Mouse (Mus musculus): ENCODE results near the gene Hoxb8. TPM values are rescaled to one million over a fixed set of nuclear protein-coding genes. Genes with fewer than 3 reads are reported as not detected.

Hoxb8 gene
- polyA plus RNA-seq, 1 experiment, result not detected

- TF ChIP-seq GATA1 (IDR thresholded peaks at IDR 0.05; ENCODE audit: low read length), result no peak
Observed at GRCm38 (mm10) chr11:96289837-96290236, 8.1 kb downstream of the Hoxb8 start.

DNA sequence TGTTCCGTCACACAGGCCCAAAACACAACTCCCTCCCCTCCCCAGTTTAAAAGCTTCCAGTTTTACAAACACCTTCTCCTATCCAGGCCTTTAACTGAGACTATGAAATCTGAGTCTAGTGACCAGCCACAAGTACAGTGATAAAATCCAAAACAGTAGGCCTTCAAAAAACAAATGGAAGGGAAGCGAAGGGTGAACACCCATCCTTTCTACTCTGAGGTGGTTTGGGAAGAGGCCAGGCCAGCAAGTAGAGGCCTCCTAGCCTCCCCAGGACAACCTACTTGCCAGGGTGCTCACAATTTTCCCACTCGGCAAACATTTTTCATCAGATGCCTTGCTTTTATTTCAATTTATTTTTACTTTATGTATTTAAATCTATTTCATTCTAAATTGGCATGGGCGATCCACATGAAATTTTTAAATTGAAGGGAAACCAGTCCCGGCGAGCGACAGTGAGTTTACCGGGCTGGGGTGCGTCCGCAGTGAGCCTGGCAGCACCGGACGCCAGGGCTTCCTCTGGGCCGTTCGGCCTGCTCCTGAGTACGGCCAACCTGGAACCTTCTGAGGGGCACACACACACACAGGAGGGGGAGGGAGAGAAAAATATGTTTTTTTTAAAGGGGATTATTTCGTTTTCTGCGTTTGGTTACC, 9.1 kb downstream of the Hoxb8 start:
- TF ChIP-seq GATA1 (IDR thresholded peaks at IDR 0.05; ENCODE audit: low read length), result no peak

DNA sequence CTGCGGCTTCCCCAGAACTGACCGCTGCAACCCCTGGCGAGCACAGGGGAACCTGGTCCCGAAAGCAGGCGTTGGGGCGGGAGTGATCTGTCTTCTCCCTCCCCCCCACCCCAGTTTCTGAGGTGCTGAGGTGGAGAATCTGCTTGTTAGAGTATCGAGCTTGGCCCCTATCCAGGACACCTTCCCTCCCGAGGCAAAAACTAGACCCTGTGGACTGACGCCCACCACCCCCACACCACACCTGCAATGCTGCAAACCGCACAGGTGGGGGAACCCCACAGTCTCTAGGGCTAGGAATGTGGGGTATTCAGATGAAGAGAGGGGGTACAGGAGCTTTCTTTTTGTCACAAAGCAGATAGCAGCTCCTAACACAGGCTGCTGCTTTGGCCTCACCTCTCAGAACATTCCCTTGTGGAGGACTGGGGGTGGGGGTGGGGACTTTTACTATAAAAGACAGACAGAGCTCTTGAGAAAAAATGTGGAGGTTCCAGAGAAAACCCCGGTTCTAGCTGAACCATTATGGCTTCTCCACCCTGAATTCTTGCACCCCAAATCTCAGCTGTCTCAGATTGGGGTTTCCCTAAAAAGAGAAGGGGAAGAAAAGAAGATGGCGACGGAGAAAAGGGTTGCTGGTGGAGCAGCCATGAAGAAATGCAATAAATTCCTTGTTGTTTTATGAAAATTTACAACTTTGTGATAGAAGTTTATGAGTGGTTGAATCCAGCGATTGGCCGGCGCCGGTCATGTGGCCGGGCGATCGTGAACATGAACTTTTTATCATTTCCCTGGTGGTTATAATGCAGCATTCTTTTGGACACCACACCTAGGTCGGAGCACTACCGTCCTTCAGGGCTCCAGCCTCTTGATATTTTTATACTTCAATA, 10.2 kb downstream of the Hoxb8 start, which contains the start of gene Hoxb6:
Hoxb6 (plus strand) TSS at position 796 of the 884 bp plus-strand sequence.
- no peak for TF ChIP-seq GATA1 (IDR thresholded peaks at IDR 0.05; ENCODE audit: low read length)

DNA sequence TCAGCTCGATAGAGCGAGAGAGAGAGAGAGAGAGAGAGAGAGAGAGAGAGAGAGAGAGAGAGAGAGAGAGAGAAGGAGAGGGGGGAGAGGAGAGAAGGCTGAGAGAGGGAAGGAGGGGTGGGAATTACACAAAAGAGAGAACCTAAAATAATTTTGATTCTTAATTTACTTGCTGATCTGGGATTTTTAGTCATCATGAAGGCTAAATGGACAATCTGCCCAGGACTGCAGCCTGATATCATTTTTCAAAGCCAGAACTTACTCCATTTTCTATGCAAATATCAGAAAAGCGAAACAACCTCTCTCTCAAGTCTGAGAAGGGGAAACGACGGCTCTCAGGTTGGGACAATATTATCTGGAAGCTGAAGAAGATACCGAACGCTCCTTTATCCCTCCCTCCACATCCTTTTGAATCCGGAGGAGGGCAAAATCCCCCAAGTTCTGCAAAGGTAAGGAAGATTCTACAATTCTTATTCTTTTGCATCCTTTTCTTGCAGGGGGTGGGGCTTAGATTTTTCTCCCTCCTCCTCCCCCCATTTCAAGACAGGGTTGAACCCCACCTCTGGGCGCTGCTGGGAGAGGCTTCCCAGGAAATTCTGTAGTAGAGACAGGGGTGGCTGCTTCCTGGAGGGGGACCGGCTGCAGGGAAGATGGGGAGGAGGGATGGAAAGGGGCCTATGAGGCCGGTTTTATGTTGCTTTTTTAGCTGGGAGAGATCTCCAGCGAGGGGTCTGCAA, 11.0 kb downstream of the Hoxb8 start:
- TF ChIP-seq GATA1 (IDR thresholded peaks at IDR 0.05; ENCODE audit: low read length), result no peak

DNA sequence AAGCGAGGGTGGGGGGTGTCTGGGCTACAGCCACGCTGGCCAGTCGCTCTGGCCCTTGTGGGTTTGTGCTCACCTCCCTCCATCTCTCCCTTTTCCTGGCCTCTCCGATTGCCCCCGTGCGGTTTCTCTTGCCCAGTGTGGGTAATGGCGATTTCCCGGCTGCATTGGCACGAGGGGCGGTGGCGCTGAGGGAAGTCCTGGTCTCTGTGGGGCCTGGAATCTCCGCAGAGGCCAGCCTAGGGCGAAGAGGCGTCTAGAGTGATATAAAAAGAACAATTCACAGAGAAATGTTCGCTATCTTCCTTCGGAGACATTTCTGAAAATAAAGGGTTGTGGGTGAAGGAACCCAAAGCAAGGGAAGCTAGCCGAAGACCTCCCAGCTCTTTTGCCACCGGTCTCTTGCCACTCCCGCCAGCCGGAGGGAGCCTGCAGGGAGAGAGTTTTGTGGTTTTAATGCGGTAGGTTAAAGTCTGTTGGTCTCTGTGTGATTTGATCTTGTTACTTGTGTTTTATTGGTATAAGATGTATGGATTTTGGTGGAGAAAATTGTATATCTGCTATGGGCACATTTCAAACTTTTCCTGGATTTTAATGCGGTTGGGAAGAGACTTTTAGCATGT, 11.7 kb downstream of the Hoxb8 start:
- no peak for TF ChIP-seq GATA1 (IDR thresholded peaks at IDR 0.05; ENCODE audit: low read length)

DNA sequence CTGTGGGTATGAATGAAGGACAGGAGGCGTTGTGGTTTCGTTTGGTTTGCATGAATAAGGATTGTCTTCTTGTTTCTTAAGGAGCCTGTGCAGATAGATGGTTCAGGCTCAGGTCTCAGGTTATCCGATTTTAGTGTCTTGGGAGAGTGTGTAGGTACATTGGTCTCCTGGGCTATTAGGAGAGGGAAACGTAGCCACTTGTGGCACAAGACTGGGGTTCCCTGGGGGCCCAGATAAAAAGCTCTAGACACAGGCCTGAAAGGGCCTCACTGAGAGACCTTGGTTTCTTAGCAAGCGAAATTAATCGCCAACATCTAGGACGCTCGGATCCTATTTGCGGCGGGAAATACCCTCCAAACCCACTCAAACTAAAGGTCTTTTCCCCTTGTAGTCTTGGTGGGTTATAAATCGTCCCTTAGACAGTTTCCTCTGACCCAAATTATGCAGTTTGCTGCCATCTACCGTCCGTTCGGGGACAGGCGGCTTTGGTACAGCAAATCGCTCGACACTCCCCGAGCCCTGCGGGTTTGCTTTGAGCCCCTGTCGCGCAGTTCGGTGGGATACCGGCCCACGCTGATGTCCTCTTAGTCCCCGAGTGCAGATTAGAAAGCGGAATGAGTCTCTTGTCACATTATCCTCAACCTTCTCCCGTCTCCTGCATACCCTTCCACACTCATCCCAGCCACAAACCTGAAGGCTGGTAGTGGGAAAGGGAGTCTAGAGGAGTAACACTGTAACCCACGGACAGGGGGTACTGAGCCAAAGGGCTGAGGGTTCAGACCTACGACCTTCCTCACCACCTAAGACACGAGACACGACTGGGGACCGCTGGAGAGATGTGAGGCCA, 12.8 kb downstream of the Hoxb8 start:
- no peak for TF ChIP-seq GATA1 (IDR thresholded peaks at IDR 0.05; ENCODE audit: low read length)

DNA sequence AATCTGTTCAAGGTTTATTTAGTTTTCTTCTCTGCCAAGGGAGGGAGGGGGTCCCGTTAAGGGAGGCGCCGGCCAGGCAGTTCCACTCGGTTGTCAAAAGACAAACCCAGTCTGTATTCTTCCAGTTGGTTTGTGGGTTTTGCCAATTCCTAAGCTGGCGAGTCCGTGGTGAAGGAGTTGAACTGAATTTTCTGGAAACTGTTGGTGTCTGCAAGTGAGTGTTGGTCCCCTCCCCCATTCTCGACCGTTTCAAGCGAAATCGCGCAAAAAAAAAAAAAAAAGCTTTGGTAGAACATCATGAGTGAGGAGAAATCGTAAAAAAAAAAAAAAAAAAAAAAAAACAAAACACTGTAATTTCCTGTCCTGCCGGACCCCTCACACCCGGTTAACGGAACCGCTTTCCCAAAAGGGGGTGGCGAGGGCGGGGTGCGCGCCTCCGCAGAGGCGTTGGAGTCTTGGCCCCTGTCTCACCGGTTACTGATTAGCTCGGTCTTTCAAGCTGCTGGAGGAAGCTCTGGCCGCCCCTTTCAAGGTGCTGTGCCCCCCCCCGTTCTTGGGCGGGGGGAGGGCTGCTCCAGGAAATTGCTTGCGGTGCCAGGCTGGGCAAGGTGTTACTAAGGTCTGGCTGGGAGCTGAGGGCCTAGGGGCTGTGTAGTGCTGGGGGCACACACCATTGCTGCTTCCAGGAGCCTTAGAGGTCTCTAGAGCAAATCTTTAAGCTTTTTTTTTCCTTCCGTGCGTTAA, 13.6 kb downstream of the Hoxb8 start:
- no peak for TF ChIP-seq GATA1 (IDR thresholded peaks at IDR 0.05; ENCODE audit: low read length)

- TF ChIP-seq GATA1 (IDR thresholded peaks at IDR 0.05; ENCODE audit: low read length), result no peak
Observed at GRCm38 (mm10) chr11:96296997-96297396, 15.3 kb downstream of the Hoxb8 start.

DNA sequence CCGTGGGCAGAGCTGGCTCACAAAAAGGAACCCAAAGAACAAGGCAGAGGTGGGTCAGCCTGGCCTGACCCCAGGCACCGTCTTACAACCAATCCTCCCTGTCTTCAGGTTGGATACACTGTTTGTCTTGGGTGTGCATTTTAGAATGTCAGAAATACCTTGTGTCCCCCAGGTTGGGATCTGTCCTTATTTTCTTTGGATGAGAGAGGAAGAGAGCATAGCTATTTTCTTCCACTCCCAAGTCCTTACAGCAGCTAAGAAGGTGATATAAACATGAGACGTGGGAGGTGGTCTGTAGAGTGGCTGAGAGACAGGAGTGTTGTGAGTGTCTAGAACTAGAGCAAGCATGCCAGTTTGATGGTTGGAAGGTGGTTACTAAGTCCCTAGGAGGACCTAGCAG, 15.7 kb downstream of the Hoxb8 start:
- no peak for TF ChIP-seq GATA1 (IDR thresholded peaks at IDR 0.05; ENCODE audit: low read length)

GRCm38 (mm10) chr11:96297968-96298635, 16.4 kb downstream of the Hoxb8 start:
- no peak for TF ChIP-seq GATA1 (IDR thresholded peaks at IDR 0.05; ENCODE audit: low read length)

- TF ChIP-seq GATA1 (IDR thresholded peaks at IDR 0.05; ENCODE audit: low read length), result no peak
Observed at GRCm38 (mm10) chr11:96298895-96299667, 17.4 kb downstream of the Hoxb8 start.

GRCm38 (mm10) chr11:96299781-96300180, 18.1 kb downstream of the Hoxb8 start:
- no peak for TF ChIP-seq GATA1 (IDR thresholded peaks at IDR 0.05; ENCODE audit: low read length)

Data from G1E-ER4 (cell line).